Mouse (Mus musculus): Measurements from ENCODE around the gene Calm4. TPM values are rescaled to one million over a fixed set of nuclear protein-coding genes. Genes with fewer than 3 reads are reported as not detected.
"Not testable (repeated sequence)": the region's sequence is repeated elsewhere in the genome, so short reads cannot be mapped to it uniquely, and the experiment has no call there.

The Calm4 gene
- 0.18 and 1.1 TPM in 2 replicates for polyA plus RNA-seq (2012; rRNA removed)

- DNase-seq (ENCODE audit: low read depth) = not testable (repeated sequence)
These were observed at the start of gene Calm4 for GRCm38 (mm10) chr13:3837312-3837807. Gene Calm4, plus strand, starts transcription at chr13:3837757.

- TF ChIP-seq CTCF (IDR thresholded peaks at IDR 0.05; ENCODE audit: borderline replicate concordance, extremely low read depth, insufficient read depth, insufficient read length) (no peak), POLR2A (IDR thresholded peaks at IDR 0.05; ENCODE audit: borderline replicate concordance, extremely low read depth, insufficient read depth, insufficient read length, poor library complexity, severe bottlenecking) (no peak)
- no peak for DNase-seq (ENCODE audit: low read depth)
These were observed 49.0 kb upstream of the Calm4 start for GRCm38 (mm10) chr13:3788588-3788987.

- DNase-seq (ENCODE audit: low read depth) = no peak
- TF ChIP-seq POLR2A (IDR thresholded peaks at IDR 0.05; ENCODE audit: borderline replicate concordance, extremely low read depth, insufficient read depth, insufficient read length, poor library complexity, severe bottlenecking) = no peak
- no peak for TF ChIP-seq CTCF (IDR thresholded peaks at IDR 0.05; ENCODE audit: borderline replicate concordance, extremely low read depth, insufficient read depth, insufficient read length)
These were observed 48.0 kb upstream of the Calm4 start for GRCm38 (mm10) chr13:3789531-3789930.

GRCm38 (mm10) chr13:3796649-3797048 lies 40.9 kb upstream of the Calm4 start:
- DNase-seq (ENCODE audit: low read depth) = no peak
- TF ChIP-seq CTCF (IDR thresholded peaks at IDR 0.05; ENCODE audit: borderline replicate concordance, extremely low read depth, insufficient read depth, insufficient read length) = no peak
- no peak for TF ChIP-seq POLR2A (IDR thresholded peaks at IDR 0.05; ENCODE audit: borderline replicate concordance, extremely low read depth, insufficient read depth, insufficient read length, poor library complexity, severe bottlenecking)

GRCm38 (mm10) chr13:3798751-3799150 lies 38.8 kb upstream of the Calm4 start:
- TF ChIP-seq CTCF (IDR thresholded peaks at IDR 0.05; ENCODE audit: borderline replicate concordance, extremely low read depth, insufficient read depth, insufficient read length) (no peak), POLR2A (IDR thresholded peaks at IDR 0.05; ENCODE audit: borderline replicate concordance, extremely low read depth, insufficient read depth, insufficient read length, poor library complexity, severe bottlenecking) (no peak)
- no peak for DNase-seq (ENCODE audit: low read depth)

- TF ChIP-seq POLR2A (IDR thresholded peaks at IDR 0.05; ENCODE audit: borderline replicate concordance, extremely low read depth, insufficient read depth, insufficient read length, poor library complexity, severe bottlenecking) (no peak), CTCF (IDR thresholded peaks at IDR 0.05; ENCODE audit: borderline replicate concordance, extremely low read depth, insufficient read depth, insufficient read length) (no peak)
These were observed 38.2 kb upstream of the Calm4 start for GRCm38 (mm10) chr13:3799386-3799785.

GRCm38 (mm10) chr13:3804186-3804585 lies 33.4 kb upstream of the Calm4 start, which contains the start of gene Calml3:
Gene Calml3, minus strand, starts transcription at chr13:3804316.
- DNase-seq (ENCODE audit: low read depth) = no peak
- TF ChIP-seq CTCF (IDR thresholded peaks at IDR 0.05; ENCODE audit: borderline replicate concordance, extremely low read depth, insufficient read depth, insufficient read length) (no peak), POLR2A (IDR thresholded peaks at IDR 0.05; ENCODE audit: borderline replicate concordance, extremely low read depth, insufficient read depth, insufficient read length, poor library complexity, severe bottlenecking) (no peak)

More at GRCm38 (mm10) chr13:3799386-3799785, 38.2 kb upstream of the Calm4 start:
- DNase-seq (ENCODE audit: low read depth) = no peak

- TF ChIP-seq CTCF (IDR thresholded peaks at IDR 0.05; ENCODE audit: borderline replicate concordance, extremely low read depth, insufficient read depth, insufficient read length) (no peak), POLR2A (IDR thresholded peaks at IDR 0.05; ENCODE audit: borderline replicate concordance, extremely low read depth, insufficient read depth, insufficient read length, poor library complexity, severe bottlenecking) (no peak)
- no peak for DNase-seq (ENCODE audit: low read depth)
These were observed 32.4 kb upstream of the Calm4 start for GRCm38 (mm10) chr13:3805132-3805531.

GRCm38 (mm10) chr13:3805638-3806037 lies 31.9 kb upstream of the Calm4 start:
- TF ChIP-seq POLR2A (IDR thresholded peaks at IDR 0.05; ENCODE audit: borderline replicate concordance, extremely low read depth, insufficient read depth, insufficient read length, poor library complexity, severe bottlenecking) (no peak), CTCF (IDR thresholded peaks at IDR 0.05; ENCODE audit: borderline replicate concordance, extremely low read depth, insufficient read depth, insufficient read length) (no peak)
- DNase-seq (ENCODE audit: low read depth) = no peak

- no peak for TF ChIP-seq CTCF (IDR thresholded peaks at IDR 0.05; ENCODE audit: borderline replicate concordance, extremely low read depth, insufficient read depth, insufficient read length)
- TF ChIP-seq POLR2A (IDR thresholded peaks at IDR 0.05; ENCODE audit: borderline replicate concordance, extremely low read depth, insufficient read depth, insufficient read length, poor library complexity, severe bottlenecking) = no peak
- DNase-seq (ENCODE audit: low read depth) = no peak
These were observed 30.3 kb upstream of the Calm4 start for GRCm38 (mm10) chr13:3807131-3807827.

- TF ChIP-seq POLR2A (IDR thresholded peaks at IDR 0.05; ENCODE audit: borderline replicate concordance, extremely low read depth, insufficient read depth, insufficient read length, poor library complexity, severe bottlenecking) (no peak), CTCF (IDR thresholded peaks at IDR 0.05; ENCODE audit: borderline replicate concordance, extremely low read depth, insufficient read depth, insufficient read length) (no peak)
- no peak for DNase-seq (ENCODE audit: low read depth)
These were observed 19.4 kb upstream of the Calm4 start for GRCm38 (mm10) chr13:3818012-3818739.

- DNase-seq (ENCODE audit: low read depth) = no peak
- TF ChIP-seq CTCF (IDR thresholded peaks at IDR 0.05; ENCODE audit: borderline replicate concordance, extremely low read depth, insufficient read depth, insufficient read length) = no peak
- TF ChIP-seq POLR2A (IDR thresholded peaks at IDR 0.05; ENCODE audit: borderline replicate concordance, extremely low read depth, insufficient read depth, insufficient read length, poor library complexity, severe bottlenecking) = no peak
These were observed 18.8 kb upstream of the Calm4 start for GRCm38 (mm10) chr13:3818740-3819076.

Data from brain, embryonic 14.5 days (tissue).